Mouse (Mus musculus) CH12.LX (cell line): ENCODE measurements at regions not wholly inside any gene's neighbourhood (a gene's known extent, or its start where the extent isn't known, plus 50 kb on each side); places are given as distances from the start of the nearest gene placed in this dataset.

ENCODE experiments used
- DNase-seq: peaks from one replicate; pipeline ENCODE4 v3.0.0-alpha.2; 2013; ENCODE audit errors: extremely low read depth
- H3K27ac ChIP-seq: 2 replicates; pipeline ENCODE4 v1.5.1; 2012; ENCODE audit warnings: low read depth, mild to moderate bottlenecking, control low read depth, moderate library complexity; ENCODE audit not compliant: insufficient read depth
- H3K27me3 ChIP-seq: replicated peaks from 2 replicates; pipeline ENCODE3; 2012; ENCODE audit warnings: inconsistent platforms
- H3K36me3 ChIP-seq, 2 experiments: replicated peaks in 1 of 2; 2 replicates each; pipeline versions ENCODE3 to v1.6.1; 2012; ENCODE audit warnings: inconsistent platforms in 1 of 2, low read length in 1 of 2, mild to moderate bottlenecking in 1 of 2, mixed read lengths in 1 of 2, moderate library complexity in 1 of 2; ENCODE audit not compliant: control insufficient read depth in 1 of 2, insufficient read depth in 1 of 2
- H3K4me1 ChIP-seq, 2 experiments: 2 replicates each; pipeline ENCODE4 v1.6.1; 2012; ENCODE audit warnings: inconsistent platforms in 1 of 2, moderate library complexity in 1 of 2; ENCODE audit not compliant: insufficient read depth in 2 of 2, control insufficient read depth in 1 of 2
- H3K4me2 ChIP-seq: 2 replicates; pipeline ENCODE4 v1.6.1; 2012; ENCODE audit warnings: low read depth, mild to moderate bottlenecking, control low read depth; ENCODE audit not compliant: poor library complexity, insufficient read depth, severe bottlenecking
- H3K4me3 ChIP-seq, 3 experiments: fragments of 150-350 bp in 1 of 3; sonication (generic) in 1 of 3; replicated peaks in 1 of 3; 2 replicates each; pipeline versions ENCODE3 to v1.5.1; 2011 to 2012; ENCODE audit warnings: low read depth in 2 of 3, low read length in 2 of 3, mild to moderate bottlenecking in 2 of 3, moderate library complexity in 2 of 3, control low read depth in 1 of 3, improper control_type of control experiment in 1 of 3, inconsistent platforms in 1 of 3, mixed read lengths in 1 of 3; ENCODE audit not compliant: poor library complexity in 1 of 3
- H3K79me2 ChIP-seq: replicated peaks from 2 replicates; pipeline ENCODE4 v1.6.1; 2012; ENCODE audit warnings: mild to moderate bottlenecking, moderate library complexity; ENCODE audit not compliant: control insufficient read depth, poor library complexity, insufficient read depth, severe bottlenecking; ENCODE audit errors: extremely low read depth
- H3K9ac ChIP-seq: 2 replicates; pipeline ENCODE4 v1.6.1; 2012; ENCODE audit warnings: low read depth, mild to moderate bottlenecking, control low read depth, moderate library complexity; ENCODE audit not compliant: insufficient read depth
- H3K9me3 ChIP-seq: replicated peaks from 2 replicates; pipeline ENCODE3; 2012; ENCODE audit warnings: low read length, inconsistent platforms, mixed read lengths
- EP300 ChIP-seq: IDR thresholded peaks from 2 replicates; pipeline ENCODE4 v1.6.1; 2011; ENCODE audit warnings: low read length, improper control_type of control experiment
- GABPA ChIP-seq: IDR thresholded peaks from 2 replicates; pipeline ENCODE4 v1.6.1; 2012; ENCODE audit warnings: low read depth, low read length, improper control_type of control experiment, inconsistent platforms; ENCODE audit not compliant: insufficient replicate concordance
- HCFC1 ChIP-seq: IDR thresholded peaks from 2 replicates; pipeline ENCODE4 v1.6.1; 2012; ENCODE audit warnings: low read depth, mild to moderate bottlenecking, inconsistent platforms, low read length, improper control_type of control experiment
- JUND ChIP-seq: conservative IDR thresholded peaks from 2 replicates; pipeline ENCODE4 v1.6.1; 2011; ENCODE audit warnings: low read depth, low read length, improper control_type of control experiment
- MAFK ChIP-seq: IDR thresholded peaks from 2 replicates; pipeline ENCODE4 v1.6.1; 2011; ENCODE audit warnings: low read length, improper control_type of control experiment; ENCODE audit not compliant: insufficient replicate concordance
- MAZ ChIP-seq: IDR thresholded peaks from 2 replicates; pipeline ENCODE4 v1.6.1; 2012; ENCODE audit warnings: low read depth, mild to moderate bottlenecking, inconsistent platforms, low read length, improper control_type of control experiment, moderate library complexity
- MXI1 ChIP-seq: IDR thresholded peaks from 2 replicates; pipeline ENCODE4 v1.6.1; 2011; ENCODE audit warnings: mild to moderate bottlenecking, low read depth, low read length, improper control_type of control experiment
- NELFE ChIP-seq: IDR thresholded peaks from 2 replicates; pipeline ENCODE4 v1.6.1; 2011; ENCODE audit warnings: low read depth, low read length, improper control_type of control experiment
- NRF1 ChIP-seq: IDR thresholded peaks from 2 replicates; pipeline ENCODE4 v1.6.1; 2014; ENCODE audit warnings: low read depth, mild to moderate bottlenecking, inconsistent platforms, low read length, improper control_type of control experiment, moderate library complexity
- PAX5 ChIP-seq: IDR thresholded peaks from 2 replicates; pipeline ENCODE4 v1.6.1; 2012; ENCODE audit warnings: low read length, inconsistent platforms, mixed read lengths
- POLR2A ChIP-seq: IDR thresholded peaks from 2 replicates; pipeline ENCODE4 v1.6.1; 2011; ENCODE audit warnings: low read depth, mild to moderate bottlenecking, improper control_type of control experiment, low read length
- POLR2AphosphoS2 ChIP-seq: IDR thresholded peaks from 2 replicates; pipeline ENCODE4 v1.6.1; 2011; ENCODE audit warnings: low read depth, low read length, improper control_type of control experiment
- RAD21 ChIP-seq: IDR thresholded peaks from 2 replicates; pipeline ENCODE4 v1.6.1; 2011; ENCODE audit warnings: low read depth, mild to moderate bottlenecking, low read length, improper control_type of control experiment, moderate library complexity
- RCOR1 ChIP-seq: conservative IDR thresholded peaks from 2 replicates; pipeline ENCODE4 v1.6.1; 2012; ENCODE audit warnings: low read depth, mild to moderate bottlenecking, inconsistent platforms, low read length, improper control_type of control experiment
- SIN3A ChIP-seq: IDR thresholded peaks from 2 replicates; pipeline ENCODE4 v1.6.1; 2012; ENCODE audit warnings: low read length, improper control_type of control experiment, inconsistent platforms
- TCF12 ChIP-seq: IDR thresholded peaks from 2 replicates; pipeline ENCODE4 v1.6.1; 2014; ENCODE audit warnings: low read depth, mild to moderate bottlenecking, inconsistent platforms, low read length, improper control_type of control experiment
- UBTF ChIP-seq: IDR thresholded peaks from 2 replicates; pipeline ENCODE4 v1.6.1; 2012; ENCODE audit warnings: low read depth, mild to moderate bottlenecking, inconsistent platforms, low read length, improper control_type of control experiment, moderate library complexity
- USF1 ChIP-seq: IDR thresholded peaks from 2 replicates; pipeline ENCODE4 v1.6.1; 2014; ENCODE audit warnings: low read depth, mild to moderate bottlenecking, inconsistent platforms, low read length, improper control_type of control experiment
- ZC3H11A ChIP-seq: IDR thresholded peaks from 2 replicates; pipeline ENCODE4 v1.6.1; 2012; ENCODE audit warnings: low read depth, mild to moderate bottlenecking, inconsistent platforms, low read length, improper control_type of control experiment
- ZMIZ1 ChIP-seq: IDR thresholded peaks from 2 replicates; pipeline ENCODE4 v1.6.1; 2012; ENCODE audit warnings: low read depth, mild to moderate bottlenecking, inconsistent platforms, low read length, improper control_type of control experiment
- ZNF384 ChIP-seq: IDR thresholded peaks from 2 replicates; pipeline ENCODE4 v1.6.1; 2012; ENCODE audit warnings: low read depth, low read length, improper control_type of control experiment, inconsistent platforms
- dilution Hi-C: fragments of 300-500 bp; cut with MboI; formaldehyde crosslinking; loops from 2 replicates; pipeline ENCODE4 v1.14.3; 2020; ENCODE audit warnings: low sequenced_read_pairs; ENCODE audit not compliant: extremely low pct_unique_long_range_greater_than_20kb, extremely low pct_ligation_motif_present
- in situ Hi-C: fragments of 300-500 bp; cut with MboI; formaldehyde crosslinking; loops from 3 replicates; pipeline ENCODE4 v1.14.3; 2019; ENCODE audit warnings: low sequenced_read_pairs, low pct_ligation_motif_present, low pct_unique_long_range_greater_than_20kb, mixed read lengths

GRCm38 (mm10) chr3:17800810-17801209 lies 147.4 kb upstream of the Cypt12 start:
- Histone ChIP-seq H3K27ac (no peak overlapping the region), H3K4me3 (no peak overlapping the region), H3K4me2 (no peak overlapping the region), H3K9me3 (peaks cover 19% of the 10 kb centered on the region), H3K27me3 (no peaks in the 10 kb centered on the region), H3K36me3 (no peaks in the 10 kb centered on the region), H3K9ac (no peak overlapping the region), H3K4me1 (no peaks in the 10 kb centered on the region), H3K79me2 (no peaks in the 10 kb centered on the region)
- dilution Hi-C loops (no loop called here), in situ Hi-C loops (no loop called here)
- DNase-seq: no peak
- TF ChIP-seq SIN3A: no peak
- TF ChIP-seq MXI1: no peak
- TF ChIP-seq JUND: no peak
- no peak for TF ChIP-seq ZMIZ1

GRCm38 (mm10) chr3:17801479-17801878 lies 146.7 kb upstream of the Cypt12 start:
- dilution Hi-C loops: no loop called here
- no peaks in the 10 kb centered on the region for H3K27me3 ChIP-seq
- no peaks in the 10 kb centered on the region for H3K79me2 ChIP-seq
- H3K9me3 ChIP-seq: peaks cover 14% of the 10 kb centered on the region
- in situ Hi-C loops: no loop called here
- no peak overlapping the region for H3K4me2 ChIP-seq
- no peaks in the 10 kb centered on the region for H3K36me3 ChIP-seq
- DNase-seq: no peak
- no peak overlapping the region for H3K27ac ChIP-seq
- no peak overlapping the region for H3K9ac ChIP-seq
- TF ChIP-seq MAZ: no peak
- TF ChIP-seq NELFE: no peak
- TF ChIP-seq ZC3H11A: no peak
- no peak for TF ChIP-seq USF1
- TF ChIP-seq ZNF384: no peak
- TF ChIP-seq PAX5: no peak
- TF ChIP-seq POLR2AphosphoS2: no peak
- TF ChIP-seq MAFK: no peak
- TF ChIP-seq RAD21: no peak
- no peak for TF ChIP-seq POLR2A
- TF ChIP-seq SIN3A: no peak
- TF ChIP-seq MXI1: no peak
- TF ChIP-seq RCOR1: no peak
- no peak for TF ChIP-seq GABPA
- no peak for TF ChIP-seq NRF1
- no peak for TF ChIP-seq EP300
- no peak for TF ChIP-seq TCF12
- TF ChIP-seq HCFC1: no peak
- no peak for TF ChIP-seq UBTF
- TF ChIP-seq, all 38 proteins: peak for 0
- no peaks in the 10 kb centered on the region for H3K4me1 ChIP-seq
- no peak overlapping the region for H3K4me3 ChIP-seq
